Mouse (Mus musculus) brain, embryonic 14.5 days (tissue): Measurements from ENCODE around the gene Mapk11.

Experiments
- CTCF ChIP-seq: fragments of 200-500 bp; IDR thresholded peaks from 2 replicates; pipeline ENCODE4 v1.5.1; 2012; ENCODE audit warnings: inconsistent platforms, mild to moderate bottlenecking, moderate library complexity, borderline replicate concordance; ENCODE audit not compliant: insufficient read depth, insufficient read length; ENCODE audit errors: extremely low read depth
- POLR2A ChIP-seq: fragments of 200-500 bp; IDR thresholded peaks from 2 replicates; pipeline ENCODE4 v1.6.1; 2012; ENCODE audit warnings: mild to moderate bottlenecking, inconsistent platforms, borderline replicate concordance; ENCODE audit not compliant: poor library complexity, insufficient read depth, insufficient read length, severe bottlenecking; ENCODE audit errors: extremely low read depth

DNA sequence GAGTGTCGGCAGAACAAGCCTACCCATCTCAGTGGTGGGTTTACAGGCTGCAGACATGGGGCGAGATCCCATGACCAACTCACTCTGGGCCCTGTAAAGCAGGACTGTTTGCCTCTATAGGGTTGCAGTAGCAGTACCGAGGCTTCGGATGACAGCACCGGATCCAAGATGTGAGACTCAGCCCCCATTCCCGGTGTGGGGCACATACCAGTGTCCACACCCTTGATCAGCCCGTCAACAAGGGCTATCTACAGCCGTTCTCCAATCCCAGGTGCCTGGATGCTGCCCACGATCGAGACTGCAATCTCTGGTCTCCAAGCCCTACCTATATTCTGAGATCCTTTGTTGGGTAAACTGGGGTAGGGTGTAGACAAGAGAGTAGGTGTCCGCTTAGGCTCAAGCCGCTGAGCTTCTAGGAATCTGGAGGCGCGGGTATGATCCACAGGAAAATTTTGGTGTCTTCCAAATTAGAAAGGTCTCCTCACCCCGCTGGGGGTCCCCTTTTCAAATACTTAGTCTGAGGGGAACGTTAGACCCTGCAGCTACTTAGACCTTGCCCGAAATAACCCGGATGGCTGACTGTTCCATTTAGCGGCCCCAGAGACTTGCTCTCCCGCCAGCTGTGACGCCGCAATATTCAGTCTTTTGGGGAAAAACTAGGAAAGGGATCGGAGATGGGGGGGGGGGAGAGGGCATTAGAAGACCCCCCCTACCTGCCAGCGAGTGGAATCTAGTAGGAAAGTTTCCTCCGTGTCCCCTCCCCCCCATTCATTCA lies 745 bp downstream of the Mapk11 start:
- TF ChIP-seq CTCF (no peak), POLR2A (no peak)
